Mouse (Mus musculus) cerebellum, postnatal 10 days (tissue): ENCODE measurements around the gene Hc.

Experiments
- DNase-seq, 2 experiments: peaks; one replicate each; pipeline ENCODE4 v3.0.0; 2021; ENCODE audit warnings: mixed read lengths in 2 of 2

Hc gene

GRCm38 (mm10) chr2:35061338-35061737 lies at the start of gene Hc:
Gene Hc (minus strand): TSS chr2:35061438.
- no peak for DNase-seq

- no peak for DNase-seq
Observed at GRCm38 (mm10) chr2:35110521-35110920, 49.3 kb upstream of the Hc start.

DNA sequence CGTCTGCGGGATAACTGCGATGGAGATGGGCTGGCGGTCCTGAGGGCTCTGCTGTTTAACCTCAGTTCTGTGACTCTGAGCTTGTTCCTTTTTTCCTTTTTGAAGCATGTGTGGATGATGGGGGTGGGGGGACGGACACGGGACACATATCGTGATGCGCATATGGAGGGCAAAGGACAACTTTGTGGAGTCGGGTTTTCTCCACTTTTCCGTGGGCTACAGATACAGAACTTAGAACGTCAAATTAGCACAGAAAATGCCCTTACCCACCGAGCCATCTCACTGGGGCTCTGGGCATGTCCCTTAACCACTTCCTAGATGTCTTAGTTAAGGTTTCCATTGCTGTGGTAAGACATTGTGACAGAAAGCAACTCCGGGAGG lies 48.7 kb upstream of the Hc start:
- DNase-seq: no peak

- peak; percentile 98 to 99 for DNase-seq
Observed at GRCm38 (mm10) chr2:35109141-35109923, 48.1 kb upstream of the Hc start, which contains the start of gene Cntrl. Gene Cntrl (plus strand): TSS chr2:35109492.

DNA sequence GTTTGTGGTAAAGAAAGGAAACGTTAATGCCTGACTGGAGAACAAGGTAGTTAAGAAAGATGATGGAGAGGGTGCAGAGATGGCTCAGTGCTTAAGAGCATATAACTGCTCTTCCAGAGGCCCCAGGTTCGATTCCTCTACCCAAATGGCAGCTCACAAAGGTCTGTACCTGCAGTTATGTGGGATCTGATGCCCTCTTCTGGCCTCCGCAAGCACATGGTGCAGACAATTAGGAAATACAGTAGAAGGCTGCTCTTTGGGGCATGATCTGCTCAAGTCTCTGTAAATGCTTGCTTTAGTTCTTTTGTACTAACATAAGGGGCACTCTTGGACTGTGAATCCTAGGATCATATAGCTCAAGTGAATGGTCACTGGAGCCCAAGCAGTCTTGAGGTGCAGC lies 47.5 kb upstream of the Hc start:
- DNase-seq: peak; percentile 72 to 74

GRCm38 (mm10) chr2:35107984-35108635 lies 46.9 kb upstream of the Hc start:
- DNase-seq: peak; percentile 41 to 69

DNA sequence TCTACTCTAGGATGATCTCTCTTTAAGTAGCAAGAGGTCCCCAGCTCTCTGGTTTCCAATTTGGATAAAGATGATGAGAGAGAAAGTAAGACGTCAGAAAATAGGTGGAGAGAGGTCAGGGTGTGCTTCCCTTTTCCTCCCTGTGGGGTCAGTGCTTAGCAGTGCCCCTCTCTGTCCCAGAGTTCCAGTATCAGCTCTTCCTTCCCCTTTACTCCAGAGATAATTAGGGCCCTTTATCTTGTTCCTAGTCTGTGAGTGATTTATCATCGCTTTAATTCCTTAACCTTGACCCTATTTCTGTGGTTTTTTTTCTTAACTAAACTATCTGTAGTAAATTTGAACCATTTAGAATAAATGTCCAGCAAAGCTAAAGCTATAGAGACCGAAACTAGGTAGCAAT lies 43.6 kb upstream of the Hc start:
- no peak for DNase-seq

GRCm38 (mm10) chr2:35103558-35103957 lies 42.3 kb upstream of the Hc start:
- DNase-seq: no peak

DNA sequence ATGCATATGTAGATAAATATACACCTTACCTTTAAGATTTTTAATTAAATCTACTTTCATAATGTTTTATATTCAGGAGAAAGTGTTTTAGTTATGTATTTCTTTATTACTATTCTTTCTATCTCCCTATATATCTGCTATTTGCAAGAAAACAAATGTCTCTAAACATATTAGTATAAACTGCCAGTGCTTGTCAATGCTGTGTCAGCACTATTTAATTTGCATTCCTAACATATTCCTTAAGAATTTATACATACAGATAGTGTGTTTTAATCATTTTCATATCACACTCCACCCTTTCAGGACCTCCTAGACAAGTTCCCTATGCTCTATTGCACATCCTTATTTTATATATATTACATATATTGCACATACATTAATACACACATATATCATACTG lies 41.5 kb upstream of the Hc start:
- no peak for DNase-seq

- no peak for DNase-seq
Observed at GRCm38 (mm10) chr2:35101443-35101842, 40.2 kb upstream of the Hc start, which contains the start of gene AI182371. Gene AI182371 (minus strand): TSS chr2:35101543.

DNA sequence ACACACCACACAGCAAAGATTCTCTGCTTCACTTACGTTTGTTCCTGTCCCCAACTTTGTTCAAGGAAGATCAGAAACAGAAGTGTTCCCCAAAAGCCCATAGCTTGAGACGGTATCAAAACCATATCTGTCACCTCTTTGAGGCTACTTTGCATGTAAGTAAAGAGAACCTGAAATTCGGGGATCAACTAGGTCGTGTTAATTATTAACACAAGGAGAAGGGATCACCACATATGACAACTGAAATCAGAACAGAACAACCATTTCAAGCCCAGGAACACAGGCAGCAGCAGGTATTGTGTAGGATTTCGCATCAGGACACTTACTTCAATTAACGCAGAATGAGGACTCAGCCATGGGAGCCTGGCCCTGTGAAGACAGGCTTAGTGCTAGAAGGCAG lies 39.3 kb upstream of the Hc start:
- no peak for DNase-seq

DNA sequence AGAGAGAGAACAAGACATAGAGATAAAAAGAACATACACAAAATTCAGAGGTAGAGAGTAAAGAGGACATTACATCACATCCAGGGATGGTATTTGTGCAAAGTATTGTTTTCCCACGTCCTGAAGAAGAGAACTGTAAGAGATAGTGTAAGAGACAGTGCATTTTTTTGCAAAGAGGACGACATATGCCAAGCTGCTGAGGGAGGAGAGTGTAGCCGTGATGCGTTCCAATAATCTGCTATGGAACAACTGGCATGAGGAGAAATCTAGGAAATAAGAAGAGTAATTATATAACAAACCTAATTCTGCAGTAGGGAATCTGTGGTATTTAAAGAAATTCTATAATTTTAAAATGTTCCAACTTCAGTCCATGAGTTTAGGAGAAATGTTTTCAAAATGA lies 26.2 kb upstream of the Hc start:
- DNase-seq: no peak

DNA sequence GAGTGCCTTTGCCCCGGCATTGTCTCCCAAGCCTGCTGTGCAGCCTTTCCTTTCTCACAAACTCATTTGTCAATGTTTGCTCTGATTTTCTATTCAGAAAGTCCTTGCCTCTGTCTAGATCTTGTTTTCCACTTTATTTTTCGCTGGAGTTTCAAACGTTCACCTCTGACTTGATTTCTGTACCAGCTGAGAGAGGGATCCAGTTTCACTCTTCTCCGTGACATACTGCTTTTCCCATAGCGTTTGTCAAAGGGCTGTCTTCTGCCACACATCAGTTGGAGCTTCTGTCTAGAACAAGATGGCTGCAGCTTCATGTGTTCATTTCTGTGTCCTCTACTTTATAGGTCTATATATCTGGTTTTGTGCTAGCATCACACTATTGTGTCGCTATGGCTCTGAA lies 17.9 kb upstream of the Hc start:
- no peak for DNase-seq

- DNase-seq: no peak
Observed at GRCm38 (mm10) chr2:35074328-35074727, 13.1 kb upstream of the Hc start.

- DNase-seq: no peak
Observed at GRCm38 (mm10) chr2:35072547-35072946, 11.3 kb upstream of the Hc start.

GRCm38 (mm10) chr2:35070275-35070674 lies 9.0 kb upstream of the Hc start:
- no peak for DNase-seq

DNA sequence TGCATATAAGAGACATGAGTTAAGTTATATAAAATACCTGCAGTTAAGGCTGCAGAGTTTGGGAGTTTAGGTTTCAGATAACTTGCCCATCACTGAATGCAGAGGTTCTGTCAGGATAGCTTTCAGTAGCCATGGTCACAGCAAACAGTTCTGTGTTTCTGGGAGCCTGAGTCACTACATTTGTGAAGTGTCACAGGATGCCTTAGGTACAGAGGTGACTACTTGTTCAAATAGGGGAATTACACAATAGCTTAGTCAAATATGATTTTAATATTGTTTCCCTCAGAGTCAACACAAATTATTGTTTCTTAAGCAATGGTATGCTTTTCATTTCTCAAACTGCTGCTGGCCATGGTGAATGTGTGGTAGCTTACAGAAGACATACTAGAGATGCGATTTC lies 7.9 kb upstream of the Hc start:
- no peak for DNase-seq

DNA sequence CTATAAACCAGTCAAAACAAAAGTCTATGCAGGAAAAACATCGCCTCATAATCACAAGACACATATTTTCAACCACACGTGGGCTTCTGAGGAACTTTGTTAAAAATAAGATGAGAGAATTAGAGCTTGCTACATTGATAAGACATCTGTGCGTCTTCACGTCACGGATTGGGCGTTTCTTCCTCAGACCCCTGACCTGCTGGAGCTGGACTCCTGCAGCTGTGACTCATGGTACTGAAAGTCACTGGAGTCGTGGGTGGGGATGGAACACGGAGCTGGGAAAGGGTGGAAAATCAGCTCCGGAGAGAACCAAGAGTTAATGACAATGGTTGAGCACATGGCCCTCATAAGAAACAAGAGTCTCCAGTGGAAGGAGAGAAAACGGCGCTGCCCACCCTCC lies 5.9 kb upstream of the Hc start:
- DNase-seq: no peak

DNA sequence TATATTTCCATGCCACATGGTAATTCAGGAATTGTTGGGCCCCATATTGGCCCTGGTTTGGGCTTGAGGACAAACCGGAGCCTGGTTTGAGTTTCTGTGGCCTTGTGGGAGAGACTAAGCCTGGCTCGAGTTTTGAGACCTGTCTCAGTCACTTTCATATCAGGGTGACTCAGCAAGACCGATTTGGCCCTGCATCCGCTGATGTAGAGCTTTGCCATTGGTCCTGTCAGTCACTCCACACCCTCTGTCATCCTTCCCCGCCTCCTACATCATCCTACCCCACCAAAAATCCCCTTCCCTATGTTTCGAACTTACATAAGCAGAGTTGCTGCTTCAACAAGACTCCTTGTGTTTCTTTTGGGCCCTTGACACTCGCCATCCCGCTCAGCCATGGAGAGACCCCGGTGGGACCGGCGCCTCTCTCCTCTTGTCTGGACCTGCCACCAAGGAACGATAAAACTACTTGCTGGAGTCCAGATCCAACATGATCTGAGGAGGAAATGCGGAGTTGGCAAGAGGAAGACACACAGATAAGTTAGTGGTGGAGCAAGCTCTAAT lies 5.4 kb upstream of the Hc start:
- no peak for DNase-seq

DNA sequence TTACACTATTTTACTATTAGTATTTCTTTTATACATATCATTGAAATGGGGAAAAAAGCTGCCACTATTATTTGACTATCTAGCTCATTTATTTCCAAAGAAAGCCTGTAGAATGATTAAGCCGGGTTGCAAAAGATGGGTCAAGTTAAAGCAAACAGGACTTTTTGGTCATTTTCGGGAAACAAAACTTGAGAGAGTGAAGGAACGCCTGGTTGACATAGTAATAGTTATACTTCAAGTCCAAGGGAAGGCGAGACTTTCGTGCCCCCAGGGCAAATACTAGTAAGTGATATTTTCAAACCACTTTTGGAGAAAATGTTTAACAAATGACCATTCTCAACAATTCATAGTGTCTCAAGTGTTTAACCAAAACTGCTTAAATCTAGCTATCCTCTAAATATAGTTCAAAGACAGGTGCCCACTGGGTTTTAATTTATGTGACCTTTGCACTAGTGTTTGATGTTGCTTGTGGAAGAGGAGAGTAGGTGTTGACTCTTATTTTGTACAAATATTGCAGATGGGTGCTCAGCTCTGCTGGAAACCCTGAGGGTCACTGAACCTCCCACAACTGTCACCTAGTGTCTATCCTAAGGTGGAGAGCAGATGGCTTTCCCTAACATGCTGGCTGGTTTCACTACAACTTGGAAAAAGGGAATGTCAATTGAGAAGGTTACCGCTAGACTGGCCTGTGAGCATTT lies 2.2 kb upstream of the Hc start:
- no peak for DNase-seq

DNA sequence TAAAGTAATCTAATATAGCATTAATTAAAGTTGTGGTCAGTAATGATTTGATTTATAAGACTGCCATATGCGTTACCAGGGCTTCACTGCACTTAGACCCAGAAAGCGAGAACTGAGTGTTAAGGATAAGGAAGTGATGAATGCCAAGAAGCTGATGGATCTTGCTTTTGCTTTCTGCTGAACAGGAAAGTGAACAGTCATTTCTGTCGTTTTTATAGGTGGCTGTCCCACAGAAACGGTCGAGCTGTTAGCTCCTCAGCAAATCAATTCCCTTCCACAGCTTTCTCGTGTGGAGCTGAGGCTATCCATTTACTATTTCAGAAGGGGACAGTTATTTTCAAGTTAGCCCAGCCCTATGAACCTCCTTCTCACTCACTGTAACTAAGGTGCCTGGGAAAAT lies 341 bp downstream of the Hc start:
- no peak for DNase-seq

DNA sequence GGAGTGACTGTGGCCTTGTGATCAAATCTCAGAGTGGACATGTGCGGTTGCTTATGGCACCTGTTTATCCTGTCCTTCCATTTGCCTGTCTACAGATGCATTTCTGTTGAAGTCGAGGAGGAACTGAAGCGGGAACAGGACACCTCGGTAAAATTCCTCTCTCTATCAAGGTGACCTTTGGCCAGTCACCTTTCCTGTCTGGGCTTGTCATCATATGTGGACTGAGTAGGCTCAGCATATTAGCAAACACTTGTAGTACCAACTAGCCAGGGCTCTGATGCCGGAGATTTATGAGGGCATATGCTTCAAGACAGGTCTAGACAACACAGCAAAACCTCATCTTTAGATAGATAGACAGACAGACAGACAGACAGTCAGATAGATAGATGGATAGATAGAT lies 982 bp downstream of the Hc start:
- no peak for DNase-seq

DNA sequence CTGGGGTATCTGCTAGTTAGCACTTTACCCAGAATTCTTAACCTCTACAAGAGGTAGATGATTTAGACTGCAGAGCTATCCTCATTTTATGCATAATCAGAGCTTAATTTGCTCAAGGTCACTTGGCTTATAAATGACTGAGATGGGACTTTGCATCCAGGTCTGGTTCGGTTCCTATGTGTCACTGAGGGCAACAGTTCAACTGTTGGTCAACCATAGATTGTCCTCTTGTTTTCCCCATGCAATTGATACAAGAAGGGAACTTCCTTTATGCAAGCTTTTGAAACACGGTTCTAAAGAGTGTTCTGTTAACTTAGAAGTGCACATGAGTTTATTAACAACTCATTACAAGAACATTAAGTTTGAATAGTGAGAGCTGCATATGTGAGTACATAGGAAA lies 2.9 kb downstream of the Hc start:
- DNase-seq: no peak

- DNase-seq: no peak
Observed at GRCm38 (mm10) chr2:35057243-35057642, 4.0 kb downstream of the Hc start.
